Mouse (Mus musculus): Measurements from ENCODE around the gene Rnf38. TPM values are rescaled to one million over a fixed set of nuclear protein-coding genes. Genes with fewer than 3 reads are reported as not detected.

Gene Rnf38
- total and polyA plus RNA-seq, 3 experiments = 6.8 to 22.8 TPM; not detected in 1

DNA sequence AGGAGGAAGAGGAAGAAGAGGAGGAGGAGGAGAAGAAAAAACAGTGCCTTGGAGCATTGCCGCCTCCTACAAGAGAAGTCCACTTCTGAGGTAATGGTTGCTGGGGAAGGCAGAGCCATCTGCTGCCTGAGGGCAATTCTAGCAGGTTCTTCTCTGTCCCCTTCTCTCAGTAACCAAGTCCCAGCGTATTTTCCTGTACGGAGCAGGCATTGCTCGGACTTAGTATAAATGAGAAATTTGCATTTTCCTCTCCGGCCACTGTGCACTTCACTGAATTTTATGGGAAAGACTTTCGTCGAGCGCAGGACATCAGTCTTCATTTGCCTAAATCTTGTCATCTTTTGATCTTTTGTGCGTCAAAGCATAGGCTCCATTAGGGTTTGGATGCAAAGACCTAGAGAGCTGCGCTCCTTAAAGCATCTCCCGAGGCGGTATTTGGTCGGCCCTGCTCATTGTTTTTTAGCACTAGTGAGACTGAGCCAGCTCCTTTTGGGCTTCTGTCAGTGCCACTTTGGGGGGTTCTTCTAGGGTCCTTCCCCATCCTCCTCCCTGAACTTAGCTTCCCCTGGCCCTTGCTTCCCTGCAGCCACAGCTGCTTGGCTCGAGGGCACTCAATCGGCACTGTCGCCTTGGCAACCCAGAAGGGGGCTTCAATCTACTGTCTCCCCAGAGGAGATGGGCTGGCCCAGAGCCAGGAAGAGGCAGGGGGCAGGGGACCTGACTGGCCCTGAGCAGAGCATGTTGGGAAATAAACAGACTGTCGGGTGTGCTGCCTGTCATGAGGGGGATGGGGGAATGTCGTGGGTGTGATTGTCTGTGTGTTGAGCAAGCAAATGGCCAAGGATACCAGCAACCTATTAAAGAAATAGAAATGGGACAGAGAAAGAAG, 13.7 kb upstream of the Rnf38 start:
- Histone ChIP-seq H3K27ac (ENCODE audit: control insufficient read depth, low read depth, low read length) (no peak overlapping the region), H3K36me3 (ENCODE audit: control insufficient read depth in 1 of 2, insufficient read depth in 2 of 2, low read length in 2 of 2) (no peaks in the 10 kb centered on the region), H3K9ac (ENCODE audit: control insufficient read depth, low read depth, low read length, poor library complexity, severe bottlenecking) (no peak overlapping the region), H3K4me1 (ENCODE audit: control insufficient read depth in 1 of 2, insufficient read depth in 2 of 2, low read length in 2 of 2) (peaks cover 0 to 4% of the 10 kb centered on the region in 2 experiments; a peak in 1 of 4 replicates), H3K27me3 (ENCODE audit: control insufficient read depth in 1 of 2, insufficient read depth in 2 of 2, low read length in 2 of 2) (peaks cover 2 to 6% of the 10 kb centered on the region in 2 experiments; a peak in 1 of 4 replicates), H3K9me3 (replicated peaks; ENCODE audit: insufficient read depth, low read length) (no peaks in the 10 kb centered on the region), H3K79me2 (ENCODE audit: control insufficient read depth, insufficient read depth, low read length, poor library complexity) (no peaks in the 10 kb centered on the region), H3K4me3 (ENCODE audit: control insufficient read depth in 1 of 2, insufficient read depth in 1 of 2, low read depth in 2 of 2, low read length in 2 of 2) (no peak overlapping the region)
- no peak for DNase-seq (ENCODE audit: low read depth, low spot score)
- no peak for TF ChIP-seq HCFC1 (IDR thresholded peaks at IDR 0.05; ENCODE audit: low read depth, low read length)
- TF ChIP-seq POLR2A (IDR thresholded peaks at IDR 0.05; ENCODE audit: control insufficient read depth in 1 of 2, insufficient read depth in 1 of 2, low read depth in 1 of 2, low read length in 2 of 2, poor library complexity in 1 of 2) = no peak
- TF ChIP-seq RCOR1 (IDR thresholded peaks at IDR 0.05; ENCODE audit: low read depth, low read length) = no peak
- TF ChIP-seq USF2 (IDR thresholded peaks at IDR 0.05; ENCODE audit: borderline replicate concordance in 1 of 2, insufficient read depth in 1 of 2, low read depth in 1 of 2, low read length in 2 of 2) = no peak
- TF ChIP-seq ZC3H11A (IDR thresholded peaks at IDR 0.05; ENCODE audit: low read depth, low read length) = no peak
- no peak for TF ChIP-seq RAD21 (IDR thresholded peaks at IDR 0.05; ENCODE audit: low read depth, low read length)
- no peak for TF ChIP-seq MAZ (IDR thresholded peaks at IDR 0.05; ENCODE audit: low read depth, low read length)

DNA sequence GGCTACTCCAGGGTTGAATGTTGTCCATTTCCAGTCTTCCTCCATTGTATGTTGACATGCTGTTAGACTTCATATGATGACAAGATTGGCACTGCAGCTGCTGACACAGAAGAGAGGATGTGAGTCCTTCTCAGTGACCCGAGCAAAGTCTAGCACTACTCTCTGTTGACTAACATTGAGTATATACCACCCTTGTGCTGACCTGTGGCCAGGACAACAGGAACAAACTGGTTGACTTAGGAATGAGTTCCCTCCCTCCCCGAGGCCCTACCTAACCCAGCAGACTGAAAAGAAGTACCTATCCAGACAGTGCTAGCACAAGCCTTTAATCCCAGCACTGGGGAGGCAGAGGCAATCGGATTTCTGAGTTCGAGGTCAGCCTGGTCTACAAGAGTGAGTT, 12.7 kb upstream of the Rnf38 start:
- no peak overlapping the region for H3K9ac ChIP-seq (ENCODE audit: control insufficient read depth, low read depth, low read length, poor library complexity, severe bottlenecking)
- DNase-seq (ENCODE audit: low read depth, low spot score) = no peak
- no peaks in the 10 kb centered on the region for H3K9me3 ChIP-seq (replicated peaks; ENCODE audit: insufficient read depth, low read length)
- H3K27me3 ChIP-seq (ENCODE audit: control insufficient read depth in 1 of 2, insufficient read depth in 2 of 2, low read length in 2 of 2) = peaks cover 2 to 6% of the 10 kb centered on the region in 2 experiments; a peak in 1 of 4 replicates
- TF ChIP-seq EP300 (IDR thresholded peaks at IDR 0.05; ENCODE audit: low read depth in 1 of 2, low read length in 2 of 2) (no peak), ZMIZ1 (IDR thresholded peaks at IDR 0.05; ENCODE audit: low read depth, low read length) (no peak)
- no peaks in the 10 kb centered on the region for H3K79me2 ChIP-seq (ENCODE audit: control insufficient read depth, insufficient read depth, low read length, poor library complexity)
- H3K4me3 ChIP-seq (ENCODE audit: control insufficient read depth in 1 of 2, insufficient read depth in 1 of 2, low read depth in 2 of 2, low read length in 2 of 2) = no peak overlapping the region
- no peaks in the 10 kb centered on the region for H3K36me3 ChIP-seq (ENCODE audit: control insufficient read depth in 1 of 2, insufficient read depth in 2 of 2, low read length in 2 of 2)
- no peaks in the 10 kb centered on the region for H3K4me1 ChIP-seq (ENCODE audit: control insufficient read depth in 1 of 2, insufficient read depth in 2 of 2, low read length in 2 of 2)
- no peak overlapping the region for H3K27ac ChIP-seq (ENCODE audit: control insufficient read depth, low read depth, low read length)

DNA sequence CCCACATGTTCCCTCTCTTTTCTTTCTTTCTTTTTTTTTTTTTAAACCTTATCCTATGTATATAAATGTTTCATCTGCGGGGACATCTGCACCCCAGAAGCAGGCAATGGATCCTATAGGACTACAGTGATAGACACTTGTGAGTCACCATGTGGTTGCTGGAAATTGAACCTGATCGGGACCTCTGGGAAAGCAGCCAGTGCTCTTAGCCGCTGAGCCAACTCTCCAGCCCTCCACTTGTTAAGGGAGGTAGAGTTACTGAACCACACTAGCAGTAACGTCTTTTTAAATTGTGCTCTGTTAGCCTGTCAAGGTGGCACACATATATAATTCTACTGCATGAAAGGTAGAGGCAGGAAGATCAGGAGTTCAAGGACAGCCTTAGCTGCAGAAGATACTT, 8.0 kb upstream of the Rnf38 start:
- no peaks in the 10 kb centered on the region for H3K9me3 ChIP-seq (replicated peaks; ENCODE audit: insufficient read depth, low read length)

More for the DNA sequence above, 8.0 kb upstream of the Rnf38 start:
- no peak for TF ChIP-seq ZKSCAN1 (IDR thresholded peaks at IDR 0.05; ENCODE audit: low read depth, low read length)
- no peak for TF ChIP-seq USF1 (IDR thresholded peaks at IDR 0.05; ENCODE audit: low read depth, low read length)
- no peak for TF ChIP-seq E2F4 (IDR thresholded peaks at IDR 0.05; ENCODE audit: borderline replicate concordance, low read depth, low read length)
- no peak for DNase-seq (ENCODE audit: low read depth, low spot score)
- no peak overlapping the region for H3K4me3 ChIP-seq (ENCODE audit: control insufficient read depth in 1 of 2, insufficient read depth in 1 of 2, low read depth in 2 of 2, low read length in 2 of 2)
- H3K4me1 ChIP-seq (ENCODE audit: control insufficient read depth in 1 of 2, insufficient read depth in 2 of 2, low read length in 2 of 2) = no peaks in the 10 kb centered on the region
- peaks cover 0 to 2% of the 10 kb centered on the region in 2 experiments; a peak in 1 of 4 replicates for H3K27me3 ChIP-seq (ENCODE audit: control insufficient read depth in 1 of 2, insufficient read depth in 2 of 2, low read length in 2 of 2)
- no peaks in the 10 kb centered on the region for H3K79me2 ChIP-seq (ENCODE audit: control insufficient read depth, insufficient read depth, low read length, poor library complexity)
- H3K36me3 ChIP-seq (ENCODE audit: control insufficient read depth in 1 of 2, insufficient read depth in 2 of 2, low read length in 2 of 2) = no peaks in the 10 kb centered on the region
- H3K9ac ChIP-seq (ENCODE audit: control insufficient read depth, low read depth, low read length, poor library complexity, severe bottlenecking) = no peak overlapping the region
- H3K27ac ChIP-seq (ENCODE audit: control insufficient read depth, low read depth, low read length) = no peak overlapping the region

Data from MEL (cell line).